Mouse (Mus musculus) midbrain, embryonic 16.5 days (tissue): ENCODE measurements at regions not wholly inside any gene's neighbourhood (a gene's known extent, or its start where the extent isn't known, plus 50 kb on each side); places are given as distances from the start of the nearest gene placed in this dataset.

Experiments
- ATAC-seq: fragments of 200-750 bp; cut with Nextera tagmentation; 2 replicates; pipeline ENCODE4 v1.8.0; 2017; ENCODE audit warnings: moderate TSS enrichment
- H3K27ac ChIP-seq: fragments of 300-500 bp; sonication (generic); 2 replicates; pipeline ENCODE4 v1.5.1; 2014; ENCODE audit warnings: mild to moderate bottlenecking, low read length, mixed read lengths
- H3K27me3 ChIP-seq: fragments of 300-500 bp; sonication (generic); 2 replicates; pipeline ENCODE4 v1.6.1; 2014; ENCODE audit warnings: low read depth, low read length, mixed read lengths; ENCODE audit not compliant: control insufficient read depth, insufficient read depth
- H3K36me3 ChIP-seq: fragments of 300-500 bp; sonication (generic); 2 replicates; pipeline ENCODE4 v1.6.1; 2014; ENCODE audit warnings: mild to moderate bottlenecking, low read length, moderate library complexity, mixed read lengths; ENCODE audit not compliant: control insufficient read depth, insufficient read depth
- H3K4me1 ChIP-seq: fragments of 300-500 bp; sonication (generic); 2 replicates; pipeline ENCODE4 v1.6.1; 2014; ENCODE audit warnings: mild to moderate bottlenecking, low read length, mixed read lengths; ENCODE audit not compliant: control insufficient read depth, insufficient read depth
- H3K4me2 ChIP-seq: fragments of 300-500 bp; sonication (generic); 2 replicates; pipeline ENCODE4 v1.6.1; 2014; ENCODE audit warnings: mild to moderate bottlenecking, low read length, mixed read lengths
- H3K4me3 ChIP-seq: fragments of 300-500 bp; sonication (generic); 2 replicates; pipeline ENCODE4 v1.5.1; 2014; ENCODE audit warnings: low read depth, mild to moderate bottlenecking, low read length, moderate library complexity, mixed read lengths
- H3K9ac ChIP-seq: fragments of 300-500 bp; sonication (generic); 2 replicates; pipeline ENCODE4 v1.6.1; 2014; ENCODE audit warnings: low read depth, low read length, mixed read lengths
- H3K9me3 ChIP-seq: fragments of 300-500 bp; sonication (generic); replicated peaks from 2 replicates; pipeline ENCODE4 v1.6.1; 2014; ENCODE audit warnings: mild to moderate bottlenecking, low read length, mixed read lengths; ENCODE audit not compliant: control insufficient read depth, poor library complexity, severe bottlenecking
- WGBS: fragments of 180-500 bp; shearing (Covaris S2); extraction: QIAGEN DNeasy Blood & Tissue Kit; methylation state at CpG from one replicate; pipeline ENCODE4 v1.1.7; 2014; 5-methylcytosine and 5-hydroxymethylcytosine counted together

GRCm38 (mm10) chr13:26865930-26866555, 96.1 kb upstream of the Hdgfl1 start:
- Histone ChIP-seq H3K27me3 (no peaks in the 10 kb centered on the region), H3K9ac (no peak overlapping the region), H3K4me2 (no peak overlapping the region), H3K4me3 (no peak overlapping the region), H3K4me1 (peaks cover 2% of the 10 kb centered on the region; the same call in 1 of the 2 replicates), H3K36me3 (no peaks in the 10 kb centered on the region), H3K9me3 (no peaks in the 10 kb centered on the region), H3K27ac (no peak overlapping the region)
- no peak for ATAC-seq
- WGBS: 68% methylated on average over 4 of the region's 4 CpGs

GRCm38 (mm10) chr13:26867794-26868193, 97.8 kb upstream of the Hdgfl1 start:
- WGBS: 70% methylated on average over 3 of the region's 3 CpGs
- ATAC-seq: no peak

GRCm38 (mm10) chr13:26916477-26916876, 140.9 kb upstream of the Prl start:
- no peaks in the 10 kb centered on the region for H3K27me3 ChIP-seq
- 86% methylated on average over 7 of the region's 7 CpGs for WGBS
- no peak overlapping the region for H3K4me3 ChIP-seq
- no peak for ATAC-seq
- H3K9me3 ChIP-seq: no peaks in the 10 kb centered on the region
- no peaks in the 10 kb centered on the region for H3K36me3 ChIP-seq
- no peak overlapping the region for H3K4me2 ChIP-seq
- H3K9ac ChIP-seq: no peak overlapping the region
- no peak overlapping the region for H3K27ac ChIP-seq
- no peaks in the 10 kb centered on the region for H3K4me1 ChIP-seq

More at GRCm38 (mm10) chr13:26867794-26868193, 97.8 kb upstream of the Hdgfl1 start:
- H3K9me3 ChIP-seq: no peaks in the 10 kb centered on the region
- no peak overlapping the region for H3K27ac ChIP-seq
- H3K36me3 ChIP-seq: no peaks in the 10 kb centered on the region
- H3K4me3 ChIP-seq: no peak overlapping the region
- H3K4me2 ChIP-seq: no peak overlapping the region
- H3K4me1 ChIP-seq: peaks cover 2% of the 10 kb centered on the region; the same call in 1 of the 2 replicates
- H3K27me3 ChIP-seq: no peaks in the 10 kb centered on the region
- H3K9ac ChIP-seq: no peak overlapping the region

GRCm38 (mm10) chr13:26932695-26933438, 124.5 kb upstream of the Prl start:
- 7% methylated on average over 4 of the region's 4 CpGs for WGBS
- H3K27ac ChIP-seq: peak overlapping the region; percentile 47; the same call in 1 of the 2 replicates
- peak; percentile 62 for ATAC-seq

GRCm38 (mm10) chr13:26933838-26934237, 123.5 kb upstream of the Prl start:
- Histone ChIP-seq H3K36me3 (no peaks in the 10 kb centered on the region), H3K27me3 (no peaks in the 10 kb centered on the region)
- WGBS: 40% methylated on average over 5 of the region's 5 CpGs

More at GRCm38 (mm10) chr13:26932695-26933438, 124.5 kb upstream of the Prl start:
- Histone ChIP-seq H3K4me3 (no peak overlapping the region), H3K4me1 (peaks cover 7% of the 10 kb centered on the region), H3K27me3 (no peaks in the 10 kb centered on the region), H3K36me3 (no peaks in the 10 kb centered on the region), H3K4me2 (no peak overlapping the region), H3K9me3 (no peaks in the 10 kb centered on the region), H3K9ac (no peak overlapping the region)

GRCm38 (mm10) chr13:26940436-26940835, 116.9 kb upstream of the Prl start:
- Histone ChIP-seq H3K27ac (no peak overlapping the region), H3K4me1 (no peaks in the 10 kb centered on the region), H3K27me3 (no peaks in the 10 kb centered on the region), H3K4me2 (no peak overlapping the region), H3K4me3 (no peak overlapping the region), H3K9me3 (no peaks in the 10 kb centered on the region), H3K9ac (no peak overlapping the region), H3K36me3 (no peaks in the 10 kb centered on the region)
- ATAC-seq: no peak

More at GRCm38 (mm10) chr13:26933838-26934237, 123.5 kb upstream of the Prl start:
- peaks cover 7% of the 10 kb centered on the region for H3K4me1 ChIP-seq
- no peak overlapping the region for H3K4me3 ChIP-seq
- no peak overlapping the region for H3K27ac ChIP-seq
- no peak overlapping the region for H3K4me2 ChIP-seq
- H3K9ac ChIP-seq: no peak overlapping the region
- ATAC-seq: no peak
- H3K9me3 ChIP-seq: no peaks in the 10 kb centered on the region

- ATAC-seq: peak; percentile 58; the same call in 1 of the 2 replicates
- 48% methylated on average over 3 of the region's 3 CpGs for WGBS
- Histone ChIP-seq H3K27ac (no peak overlapping the region), H3K4me2 (no peak overlapping the region), H3K4me1 (no peaks in the 10 kb centered on the region), H3K9me3 (no peaks in the 10 kb centered on the region), H3K9ac (no peak overlapping the region), H3K4me3 (no peak overlapping the region), H3K27me3 (no peaks in the 10 kb centered on the region), H3K36me3 (no peaks in the 10 kb centered on the region)
These were observed 112.9 kb upstream of the Prl start for GRCm38 (mm10) chr13:26944487-26944886.

GRCm38 (mm10) chr13:26951461-26951860, 105.9 kb upstream of the Prl start:
- WGBS: 98% methylated on average over 2 of the region's 2 CpGs
- no peaks in the 10 kb centered on the region for H3K9me3 ChIP-seq
- no peaks in the 10 kb centered on the region for H3K36me3 ChIP-seq
- H3K4me2 ChIP-seq: no peak overlapping the region
- H3K9ac ChIP-seq: no peak overlapping the region
- no peaks in the 10 kb centered on the region for H3K4me1 ChIP-seq
- no peak overlapping the region for H3K27ac ChIP-seq
- no peaks in the 10 kb centered on the region for H3K27me3 ChIP-seq
- ATAC-seq: no peak
- H3K4me3 ChIP-seq: no peak overlapping the region

GRCm38 (mm10) chr13:26953834-26954233, 103.5 kb upstream of the Prl start:
- H3K4me1 ChIP-seq: no peaks in the 10 kb centered on the region
- no peaks in the 10 kb centered on the region for H3K9me3 ChIP-seq
- no peaks in the 10 kb centered on the region for H3K36me3 ChIP-seq
- no peak for ATAC-seq
- H3K9ac ChIP-seq: no peak overlapping the region
- H3K27me3 ChIP-seq: no peaks in the 10 kb centered on the region
- no peak overlapping the region for H3K4me3 ChIP-seq
- WGBS: 89% methylated on average over 2 of the region's 2 CpGs
- no peak overlapping the region for H3K27ac ChIP-seq
- H3K4me2 ChIP-seq: no peak overlapping the region
